Mouse (Mus musculus) cerebellum, postnatal 4 days (tissue): ENCODE data around the gene Adar.
"Not testable (repeated sequence)": the region's sequence is repeated elsewhere in the genome, so short reads cannot be mapped to it uniquely, and the experiment has no call there.

ENCODE experiments used
- DNase-seq, 2 experiments: peaks; one replicate each; pipeline ENCODE4 v3.0.0; 2022; ENCODE audit warnings: low spot score in 2 of 2, mixed read lengths in 1 of 2

The Adar gene

GRCm38 (mm10) chr3:89788680-89789352 is 74.0 kb downstream of the Adar start:
- no peak for DNase-seq

GRCm38 (mm10) chr3:89794616-89795015 is 79.8 kb downstream of the Adar start:
- DNase-seq = no peak

GRCm38 (mm10) chr3:89795746-89796145 is 80.9 kb downstream of the Adar start:
- no peak for DNase-seq

GRCm38 (mm10) chr3:89796358-89796757 is 81.5 kb downstream of the Adar start:
- no peak for DNase-seq

GRCm38 (mm10) chr3:89798518-89798917 is 83.7 kb downstream of the Adar start:
- DNase-seq = no peak

GRCm38 (mm10) chr3:89799476-89799875 is 84.7 kb downstream of the Adar start:
- no peak for DNase-seq

GRCm38 (mm10) chr3:89800078-89800477 is 85.3 kb downstream of the Adar start:
- DNase-seq = not testable (repeated sequence)

- DNase-seq = no peak
Measured at GRCm38 (mm10) chr3:89800774-89801506, 86.1 kb downstream of the Adar start.

GRCm38 (mm10) chr3:89801507-89801847 is 86.7 kb downstream of the Adar start:
- no peak for DNase-seq

- no peak for DNase-seq
Measured at GRCm38 (mm10) chr3:89802876-89803275, 88.1 kb downstream of the Adar start.
